ENCODE assay signal across 25 mouse cellular contexts in genomic region chrX:18418977-18419376, GRCm38 (mm10). TPM values are rescaled to one million over a fixed set of nuclear protein-coding genes. Genes with fewer than 3 reads are reported as not detected.
DNase-seq lines count a peak whose midpoint lies in the region; ATAC-seq and TF ChIP-seq lines count a peak whose summit lies in the region.
"Had no signal": no experiment of that assay in that cellular context is flagged by ENCODE, and none has a peak within 500 bp of the region (broad histone marks: within the 10 kb centered on the region; RNA-seq: fewer than 3 reads in every experiment).

No protein-coding gene starts in this region.

- TF ChIP-seq CTCF in gastrocnemius, adult 2 months (IDR thresholded peaks at IDR 0.05), result no peak

- ATAC-seq in frontal cortex, adult (ENCODE audit: low TSS enrichment), result peak; percentile 66
- ATAC-seq: forebrain, embryonic 13.5 days; forebrain, embryonic 16.5 days; intestine, postnatal 0 days; Patski had no signal

- H3K4me3 ChIP-seq in gastrocnemius, adult 2 months, result no peak overlapping the region
- H3K4me3 ChIP-seq: forebrain, embryonic 10.5 days; forebrain, embryonic 13.5 days; heart, adult 2 months; hindbrain, embryonic 12.5 days; hindbrain, embryonic 15.5 days had no signal

- DNase-seq in frontal cortex, postnatal 10 days (ENCODE audit: low spot score in 2 of 2), result no peak
- DNase-seq in gastrocnemius, adult 2 months, result peak; percentile 20
- DNase-seq in gastrocnemius, postnatal 25 days, result no peak
- peak; percentile 29 for DNase-seq in right cerebral cortex, adult 18-20 months
- DNase-seq in right cerebral cortex, postnatal 14 days, result no peak
- peak; percentile 4 for DNase-seq in skeletal muscle tissue, adult 2 months (ENCODE audit: low read depth, low spot score)
- DNase-seq: adrenal gland, postnatal 10 days; adrenal gland, postnatal 36 days; B cell, adult 2 months; cerebellum, adult 11 months; cerebellum, adult 8-10 months; cerebellum, postnatal 10 days; gastrocnemius, postnatal 14 days had no signal

- H3K27ac ChIP-seq in gastrocnemius, adult 2 months, result no peak overlapping the region
- H3K27ac ChIP-seq: forebrain, embryonic 10.5 days; forebrain, embryonic 13.5 days; heart, adult 2 months; hindbrain, embryonic 12.5 days; hindbrain, embryonic 15.5 days had no signal

- intact Hi-C loops in gastrocnemius, adult 2 months (cut with DNase I), result no loop called here

RNA-seq across cellular contexts. Expression of gene 4930578C19Rik, which starts 42.2 kb away (rescaled TPM):
- 1 to 10 TPM; 2.4 to 2.8 TPM for total RNA-seq in gastrocnemius, adult 2 months (2021)
- total RNA-seq in gastrocnemius, postnatal 25 days (2021), result 1 to 10 TPM; 2.3 to 2.9 TPM
- total RNA-seq: CH12.LX; G1E; hematopoietic stem cell, adult 5-6 weeks had no signal

Comparison
In these comparisons a context has a peak if more than half of its experiments do, and no peak if none do; other contexts are left out.
1. DNase-seq: peak in gastrocnemius, adult 2 months (single experiment), right cerebral cortex, adult 18-20 months (single experiment) and skeletal muscle tissue, adult 2 months (single experiment); none in frontal cortex, postnatal 10 days (0 of 2), gastrocnemius, postnatal 25 days (single experiment) and right cerebral cortex, postnatal 14 days (single experiment).